Mouse (Mus musculus) layer of hippocampus, postnatal 25 days (tissue): Measurements from ENCODE around the gene Tespa1. TPM values are rescaled to one million over a fixed set of nuclear protein-coding genes. Genes with fewer than 3 reads are reported as not detected.
"Not testable (repeated sequence)": the region's sequence is repeated elsewhere in the genome, so short reads cannot be mapped to it uniquely, and the experiment has no call there.

Experiments
- DNase-seq, 2 experiments: peaks; one replicate each; pipeline ENCODE4 v3.0.0; 2022; ENCODE audit warnings: mixed read lengths in 2 of 2, low spot score in 1 of 2; ENCODE audit errors: extremely low spot score in 1 of 2
- total RNA-seq, 2 experiments: library from RNA; stranded (reverse); gene quantifications; 2 replicates each; pipeline ENCODE4 v1.2.3; 2021

Tespa1 gene
- total RNA-seq, 2 experiments from 2014 or later = 1.3 to 1.6 TPM

GRCm38 (mm10) chr10:130340050-130340449 is 17.4 kb downstream of the Tespa1 start:
- DNase-seq = not testable (repeated sequence)

- no peak for DNase-seq
Measured at GRCm38 (mm10) chr10:130344056-130344455, 21.4 kb downstream of the Tespa1 start.

GRCm38 (mm10) chr10:130363438-130364164 is 40.9 kb downstream of the Tespa1 start:
- DNase-seq = no peak

DNA sequence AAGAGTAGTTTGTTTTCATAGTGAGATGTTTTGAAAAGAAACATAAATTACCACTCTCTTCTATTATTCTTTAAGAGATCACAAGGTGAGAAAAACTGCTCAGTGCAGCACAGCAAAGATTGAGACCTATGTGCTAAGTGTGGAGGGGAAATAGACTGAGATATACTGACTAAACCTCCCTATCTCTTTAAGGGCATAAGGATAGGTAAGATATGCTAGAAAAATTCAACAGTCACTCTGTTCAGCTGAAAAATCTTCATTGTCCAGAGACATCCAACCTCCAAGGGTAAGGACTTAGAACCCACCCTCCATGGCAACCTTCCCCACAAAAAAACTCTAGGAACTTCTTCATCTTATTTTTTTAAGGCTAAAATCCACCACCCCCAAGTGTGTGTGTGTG is 42.1 kb downstream of the Tespa1 start:
- no peak for DNase-seq

DNA sequence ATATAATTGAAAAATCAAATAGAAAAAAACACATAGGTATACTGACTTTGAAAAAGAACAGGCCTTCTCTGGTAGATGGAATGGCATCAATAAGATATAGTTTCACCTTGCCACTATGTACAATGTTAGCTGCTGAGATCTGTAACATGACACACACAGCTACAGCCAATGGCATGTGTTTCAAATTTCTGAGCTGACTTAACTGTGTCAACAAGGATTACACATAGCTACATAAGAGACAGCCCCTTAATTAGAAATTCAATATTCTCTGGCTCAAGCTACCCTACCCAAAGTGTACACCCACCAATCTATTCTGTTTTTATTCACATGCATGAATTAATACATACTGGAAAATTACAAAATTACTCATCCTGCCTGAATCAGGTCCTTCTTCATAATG is 45.7 kb downstream of the Tespa1 start:
- DNase-seq = no peak

DNA sequence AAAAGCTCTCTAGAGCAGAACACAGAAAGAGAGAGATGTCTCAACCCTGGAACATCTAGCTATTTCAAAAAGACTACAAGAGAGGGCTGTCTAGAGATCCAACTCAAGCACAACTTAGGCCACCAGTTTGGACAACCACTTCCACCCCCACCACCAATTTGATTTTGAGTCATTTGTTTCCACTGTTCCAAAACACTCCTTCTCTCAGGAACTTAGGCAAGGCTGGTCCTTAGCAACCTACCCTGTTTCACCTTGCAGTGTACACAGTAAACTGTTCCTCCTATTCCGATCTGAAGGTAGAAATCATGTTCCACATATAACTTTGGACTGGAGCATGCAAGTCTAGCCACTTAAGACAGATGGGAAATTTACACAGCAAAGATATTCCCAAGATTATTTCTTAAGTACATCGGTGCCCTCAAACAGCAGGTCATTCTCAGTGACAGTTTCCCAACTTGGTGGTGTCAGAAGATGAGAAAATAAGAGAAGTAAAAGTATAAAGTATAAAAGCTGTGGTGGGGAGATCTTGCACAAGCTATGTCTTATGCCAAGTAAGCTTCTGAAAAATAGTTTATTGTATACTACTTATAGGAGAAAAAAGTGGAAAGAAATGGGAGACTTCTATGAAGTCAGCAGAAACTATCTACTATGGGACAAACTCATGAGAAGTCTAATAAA is 47.5 kb downstream of the Tespa1 start:
- DNase-seq = no peak

DNA sequence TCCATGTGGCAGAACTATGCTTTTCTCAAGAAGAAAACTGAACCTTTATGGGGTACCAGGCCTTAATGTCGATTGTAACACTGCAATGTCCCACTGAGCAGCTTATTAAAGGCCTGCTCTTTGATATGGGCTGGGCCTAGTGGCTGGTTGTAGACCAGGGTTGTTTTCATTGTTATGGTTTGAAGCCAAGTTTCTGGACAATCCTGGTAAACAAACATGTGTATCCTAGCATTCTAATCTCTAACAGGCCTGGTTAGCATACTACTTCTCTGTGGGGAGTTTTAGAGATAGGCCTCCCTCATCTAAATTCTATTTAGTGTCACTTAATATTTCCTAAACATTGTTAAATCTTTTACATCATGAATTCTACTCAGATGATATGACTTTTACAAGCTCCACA is 49.0 kb downstream of the Tespa1 start:
- no peak for DNase-seq

- DNase-seq = no peak
Measured at GRCm38 (mm10) chr10:130372491-130373173, 50.0 kb downstream of the Tespa1 start.

DNA sequence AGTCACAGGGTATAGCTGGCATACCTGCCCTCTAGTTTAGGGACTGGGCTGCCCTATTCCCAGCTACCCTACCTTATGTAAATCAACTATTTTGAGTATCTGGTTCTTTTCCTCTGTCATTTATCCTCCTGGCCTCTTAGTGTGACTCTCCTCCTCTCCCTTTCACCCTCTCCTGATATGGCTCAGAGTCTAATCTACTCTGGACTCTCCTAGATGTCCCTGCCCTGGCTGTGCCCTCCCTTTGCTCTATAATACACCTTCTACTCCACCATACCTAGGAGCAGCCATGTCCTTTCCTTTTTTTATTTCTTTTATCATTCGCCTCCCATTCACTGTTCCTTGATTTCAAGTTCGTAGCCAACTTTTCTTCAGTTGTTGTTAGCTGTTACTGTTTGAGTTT is 52.5 kb downstream of the Tespa1 start:
- DNase-seq = no peak

DNA sequence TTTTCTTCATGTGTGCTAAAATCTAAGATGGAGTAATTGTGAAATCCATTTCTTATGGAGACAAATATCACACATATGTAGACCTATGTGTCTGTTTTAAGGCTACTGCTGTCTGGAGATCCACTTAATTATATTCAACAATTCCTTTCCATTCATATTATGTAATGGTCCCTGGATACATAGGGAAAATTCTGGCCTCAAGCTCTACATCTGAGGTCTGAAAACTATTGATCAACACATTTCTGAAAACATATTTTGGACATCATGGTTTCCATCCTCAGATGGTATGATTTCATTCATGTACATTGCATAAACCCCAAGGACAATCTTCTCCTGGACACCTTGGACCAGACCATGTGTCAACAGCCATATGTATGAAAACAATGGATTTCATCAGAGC is 71.6 kb downstream of the Tespa1 start, which contains the start of gene Vmn2r84:
Gene Vmn2r84, minus strand, starts transcription at position 101 of the 400 bp plus-strand sequence.
- DNase-seq = no peak

DNA sequence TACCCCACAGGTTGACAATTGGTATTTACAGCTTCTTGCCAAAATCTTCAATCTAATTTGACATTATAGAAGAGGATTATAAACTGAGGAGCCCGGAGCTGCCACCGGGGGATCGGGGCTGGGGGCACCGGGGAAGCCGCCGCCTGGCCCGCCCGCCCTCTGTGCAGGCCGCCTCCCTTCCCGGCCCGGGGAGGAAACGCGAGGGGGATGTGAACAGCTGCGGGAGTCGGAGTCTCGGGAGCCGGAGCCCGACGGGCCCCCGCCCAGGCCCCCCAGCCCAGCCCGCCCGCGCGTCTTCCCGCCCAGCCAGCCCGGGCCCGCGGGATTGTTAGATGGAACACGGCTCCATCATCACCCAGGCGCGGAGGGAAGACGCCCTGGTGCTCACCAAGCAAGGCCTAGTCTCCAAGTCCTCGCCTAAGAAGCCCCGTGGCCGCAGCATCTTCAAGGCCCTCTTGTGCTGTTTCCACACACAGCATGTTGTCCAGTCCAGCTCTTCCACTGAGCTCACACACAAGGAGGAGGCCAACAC is 89.6 kb downstream of the Tespa1 start:
- not testable (repeated sequence) for DNase-seq

Other genes with a start within 250 kb of the Tespa1 start
- gene Olfr823, start 207.5 kb upstream of the Tespa1 start, total RNA-seq = not detected
- gene Olfr824, start 192.9 kb upstream of the Tespa1 start, total RNA-seq = not detected
- gene Olfr825, start 156.1 kb upstream of the Tespa1 start, total RNA-seq = not detected
- not detected for gene Olfr826, start 138.7 kb upstream of the Tespa1 start, total RNA-seq
- gene Olfr827, start 108.5 kb upstream of the Tespa1 start, total RNA-seq = not detected
- gene Neurod4, start 42.6 kb upstream of the Tespa1 start, total RNA-seq = under 1 TPM in 1 of 2 experiments, not detected in 1; 0.20 TPM
- under 1 TPM; 0.10 to 0.16 TPM for gene Vmn2r84, start 71.5 kb downstream of the Tespa1 start, total RNA-seq
- under 1 TPM; 0.27 to 0.33 TPM for gene Vmn2r85, start 106.8 kb downstream of the Tespa1 start, total RNA-seq
- gene Vmn2r86, start 133.2 kb downstream of the Tespa1 start, total RNA-seq = under 1 TPM; 0.12 TPM
- under 1 TPM; 0.39 to 0.42 TPM for gene Vmn2r87, start 174.5 kb downstream of the Tespa1 start, total RNA-seq